ENCODE assay signal across 23 mouse cellular contexts in the genomic region with DNA sequence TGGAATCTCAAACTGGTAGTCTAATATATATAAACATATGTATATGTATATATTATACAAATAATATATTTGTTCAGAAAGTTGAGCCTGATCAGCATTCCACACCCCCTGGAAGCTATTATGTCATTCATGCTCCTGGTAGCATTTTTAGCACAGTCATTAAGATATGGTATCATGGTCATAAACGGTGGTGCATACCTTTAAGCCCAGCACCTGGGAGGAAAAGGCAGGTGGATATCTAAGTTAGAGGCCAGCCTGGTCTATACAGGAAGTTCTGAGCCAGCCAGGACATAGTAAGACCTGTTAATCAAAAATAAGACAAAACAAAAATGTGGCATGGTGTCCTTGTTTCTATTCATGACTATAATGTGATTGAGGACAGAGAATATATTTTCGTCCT.
"Had no signal": no experiment of that assay in that cellular context is flagged by ENCODE, and none has a peak within 500 bp of the region (broad histone marks: within the 10 kb centered on the region; RNA-seq: fewer than 3 reads in every experiment).

No protein-coding gene starts in this region.

- H3K4me1 ChIP-seq: heart, embryonic 10.5 days; hindbrain, embryonic 10.5 days; kidney, embryonic 15.5 days had no signal

- H3K4me2 ChIP-seq: heart, embryonic 11.5 days; heart, embryonic 12.5 days; heart, embryonic 13.5 days; heart, embryonic 15.5 days; hindbrain, embryonic 12.5 days; hindbrain, embryonic 13.5 days; hindbrain, embryonic 14.5 days; hindbrain, embryonic 15.5 days; kidney, embryonic 15.5 days had no signal

- H3K36me3 ChIP-seq: heart, embryonic 10.5 days; heart, embryonic 12.5 days; heart, embryonic 13.5 days; heart, embryonic 15.5 days; hindbrain, embryonic 10.5 days; hindbrain, embryonic 12.5 days; hindbrain, embryonic 13.5 days; hindbrain, embryonic 15.5 days; kidney, embryonic 15.5 days had no signal

- H3K9me3 ChIP-seq: heart, embryonic 10.5 days; heart, embryonic 12.5 days; heart, embryonic 13.5 days; heart, embryonic 15.5 days; hindbrain, embryonic 10.5 days; hindbrain, embryonic 12.5 days; hindbrain, embryonic 13.5 days; kidney, embryonic 15.5 days had no signal

- H3K27me3 ChIP-seq: heart, embryonic 12.5 days; heart, embryonic 13.5 days; heart, embryonic 15.5 days; hindbrain, embryonic 12.5 days; hindbrain, embryonic 13.5 days; hindbrain, embryonic 15.5 days; kidney, embryonic 15.5 days had no signal

- H3K9ac ChIP-seq: heart, embryonic 12.5 days; heart, embryonic 13.5 days; heart, embryonic 15.5 days; hindbrain, embryonic 12.5 days; hindbrain, embryonic 13.5 days; hindbrain, embryonic 14.5 days; hindbrain, embryonic 15.5 days; kidney, embryonic 15.5 days had no signal

- H3K4me3 ChIP-seq: heart, embryonic 10.5 days; heart, embryonic 12.5 days; heart, embryonic 13.5 days; heart, embryonic 15.5 days; hindbrain, embryonic 10.5 days; hindbrain, embryonic 12.5 days; hindbrain, embryonic 13.5 days; hindbrain, embryonic 15.5 days; kidney, embryonic 15.5 days; layer of hippocampus, adult 2 months; left cerebral cortex, adult 2 months had no signal

- DNase-seq: heart, postnatal 10 days; heart, postnatal 14 days; heart, postnatal 36 days; heart, postnatal 4 days; layer of hippocampus, adult 9-11 months; layer of hippocampus, postnatal 36 days had no signal

- ATAC-seq: hindbrain, embryonic 16.5 days; hindbrain, postnatal 0 days; inflammation-experienced regulatory T-cells, adult 6 months had no signal

- H3K27ac ChIP-seq: heart, embryonic 10.5 days; heart, embryonic 13.5 days; heart, embryonic 15.5 days; hindbrain, embryonic 10.5 days; hindbrain, embryonic 12.5 days; hindbrain, embryonic 13.5 days; hindbrain, embryonic 14.5 days; hindbrain, embryonic 15.5 days; hindbrain, postnatal 0 days; kidney, embryonic 15.5 days; kidney, postnatal 0 days; layer of hippocampus, adult 2 months; left cerebral cortex, adult 2 months had no signal
